Mouse (Mus musculus) frontal cortex, adult 2 months (tissue): ENCODE measurements at regions not wholly inside any gene's neighbourhood (a gene's known extent, or its start where the extent isn't known, plus 50 kb on each side); places are given as distances from the start of the nearest gene placed in this dataset.
"Not testable (repeated sequence)": the region's sequence is repeated elsewhere in the genome, so short reads cannot be mapped to it uniquely, and the experiment has no call there.

Experiments
- DNase-seq, 2 experiments: peaks; one replicate each; pipeline ENCODE4 v3.0.0; 2022; ENCODE audit warnings: low spot score in 1 of 2; ENCODE audit errors: extremely low spot score in 1 of 2

GRCm38 (mm10) chr10:6262029-6262428 is 339.8 kb upstream of the Rgs17 start:
- DNase-seq = no peak

GRCm38 (mm10) chr10:6265662-6266061 is 343.5 kb upstream of the Rgs17 start:
- DNase-seq = no peak

GRCm38 (mm10) chr10:6291388-6291787 is 369.2 kb upstream of the Rgs17 start:
- DNase-seq = no peak

- peak; percentile 33 to 76 for DNase-seq
These were observed 374.4 kb upstream of the Rgs17 start for GRCm38 (mm10) chr10:6296621-6297020.

- DNase-seq = no peak
These were observed 375.6 kb upstream of the Rgs17 start for GRCm38 (mm10) chr10:6297796-6298195.

GRCm38 (mm10) chr10:6298682-6299081 is 376.5 kb upstream of the Rgs17 start:
- DNase-seq = no peak

GRCm38 (mm10) chr10:6301514-6301913 is 379.3 kb upstream of the Rgs17 start:
- peak in 1 of 2 experiments; percentile 19 for DNase-seq

GRCm38 (mm10) chr10:6309351-6309750 is 387.2 kb upstream of the Rgs17 start:
- DNase-seq = peak in 1 of 2 experiments; percentile 19

- no peak for DNase-seq
These were observed 416.7 kb upstream of the Oprm1 start for GRCm38 (mm10) chr10:6341572-6341971.

GRCm38 (mm10) chr10:6349216-6349615 is 409.1 kb upstream of the Oprm1 start:
- DNase-seq = not testable (repeated sequence)

GRCm38 (mm10) chr10:6366182-6366581 is 392.1 kb upstream of the Oprm1 start:
- no peak for DNase-seq

GRCm38 (mm10) chr10:6371666-6372065 is 386.6 kb upstream of the Oprm1 start:
- no peak for DNase-seq

GRCm38 (mm10) chr10:6417336-6418105 is 340.8 kb upstream of the Oprm1 start:
- not testable (repeated sequence) for DNase-seq

GRCm38 (mm10) chr10:6418234-6418633 is 340.1 kb upstream of the Oprm1 start:
- not testable (repeated sequence) for DNase-seq

GRCm38 (mm10) chr10:6465824-6466223 is 292.5 kb upstream of the Oprm1 start:
- DNase-seq = no peak

- no peak for DNase-seq
These were observed 278.0 kb upstream of the Oprm1 start for GRCm38 (mm10) chr10:6480350-6480749.

- DNase-seq = no peak
These were observed 269.7 kb upstream of the Oprm1 start for GRCm38 (mm10) chr10:6488605-6489004.

GRCm38 (mm10) chr10:6492694-6493093 is 265.6 kb upstream of the Oprm1 start:
- DNase-seq = no peak

GRCm38 (mm10) chr10:6495081-6495480 is 263.2 kb upstream of the Oprm1 start:
- no peak for DNase-seq

- DNase-seq = no peak
These were observed 244.0 kb upstream of the Oprm1 start for GRCm38 (mm10) chr10:6514269-6514668.

GRCm38 (mm10) chr10:6562516-6562915 is 195.8 kb upstream of the Oprm1 start:
- no peak for DNase-seq

GRCm38 (mm10) chr10:6578616-6579015 is 179.7 kb upstream of the Oprm1 start:
- DNase-seq = no peak

GRCm38 (mm10) chr10:6585821-6586220 is 172.5 kb upstream of the Oprm1 start:
- DNase-seq = not testable (repeated sequence)
